8 mouse cellular contexts compared by ENCODE assay signal in the genomic region with DNA sequence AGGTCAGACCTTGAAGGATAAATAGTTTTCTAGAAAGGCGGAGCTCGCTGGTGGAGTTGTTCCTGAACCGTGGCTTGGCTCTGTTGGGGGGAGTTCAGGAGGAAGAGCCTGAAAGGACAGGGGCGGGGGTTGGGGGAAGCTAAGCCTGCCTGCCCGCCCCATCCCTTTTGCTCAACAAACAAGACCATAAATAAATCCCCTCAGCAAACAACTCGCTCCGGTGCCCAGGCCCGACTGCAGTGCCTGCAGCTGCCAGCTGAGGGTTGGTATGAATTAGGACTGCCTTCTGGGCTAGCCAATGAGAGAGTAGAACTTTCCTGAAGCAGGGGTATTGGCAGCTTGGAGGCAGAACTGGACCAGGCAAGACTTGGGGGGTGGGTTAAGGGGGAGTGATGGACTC. TPM values are rescaled to one million over a fixed set of nuclear protein-coding genes. Genes with fewer than 3 reads are reported as not detected.
DNase-seq lines count a peak whose midpoint lies in the region; ATAC-seq and TF ChIP-seq lines count a peak whose summit lies in the region.

No protein-coding gene starts in this region.

- 2% methylated on average over 8 of the region's 8 CpGs for WGBS in forebrain, embryonic 14.5 days
- 1% methylated on average over 8 of the region's 8 CpGs for WGBS in liver, embryonic 15.5 days (ENCODE audit: insufficient replicate concordance)

- intact Hi-C loops in heart, postnatal 10 days (cut with DNase I), result no loop called here

- H3K36me3 ChIP-seq in G1E (replicated peaks), result peaks cover 24% of the 10 kb centered on the region
- H3K36me3 ChIP-seq in forebrain, embryonic 14.5 days (ENCODE audit: control insufficient read depth, insufficient read depth, low read length), result no peaks in the 10 kb centered on the region
- peaks cover 11% of the 10 kb centered on the region for H3K36me3 ChIP-seq in liver, embryonic 15.5 days (replicated peaks)

- H3K4me2 ChIP-seq in forebrain, embryonic 14.5 days (ENCODE audit: low read length), result peak overlapping the region; percentile 92
- peak overlapping the region; percentile 77 for H3K4me2 ChIP-seq in liver, embryonic 15.5 days

- no peak for TF ChIP-seq CTCF in G1E (IDR thresholded peaks at IDR 0.05; ENCODE audit: low read depth, low read length)

- ATAC-seq in G1E (ENCODE audit: extremely low read depth, insufficient number of reproducible peaks, low FRiP score, poor library complexity, severe bottlenecking), result no peak
- ATAC-seq in forebrain, embryonic 14.5 days, result peak; percentile 61; the same call in 1 of the 2 replicates
- peak; percentile 38 for ATAC-seq in liver, embryonic 15.5 days (ENCODE audit: insufficient read depth)
- no peak for ATAC-seq in erythroid progenitor cell, adult 5-6 weeks (replicated peaks; ENCODE audit: low FRiP score, poor library complexity, severe bottlenecking)

- peaks cover 3% of the 10 kb centered on the region; the same call in 1 of the 2 replicates for H3K9me3 ChIP-seq in G1E (replicated peaks)
- no peaks in the 10 kb centered on the region for H3K9me3 ChIP-seq in forebrain, embryonic 14.5 days (replicated peaks; ENCODE audit: control insufficient read depth, low read length)
- H3K9me3 ChIP-seq in liver, embryonic 15.5 days (replicated peaks), result no peaks in the 10 kb centered on the region

- H3K9ac ChIP-seq in forebrain, embryonic 14.5 days (ENCODE audit: low read length), result peak overlapping the region; percentile 68; the same call in 1 of the 2 replicates
- peak overlapping the region; percentile 94 for H3K9ac ChIP-seq in liver, embryonic 15.5 days

- no peaks in the 10 kb centered on the region for H3K27me3 ChIP-seq in G1E (ENCODE audit: insufficient read depth, low read length)
- H3K27me3 ChIP-seq in forebrain, embryonic 14.5 days (replicated peaks; ENCODE audit: control insufficient read depth, insufficient read depth, low read length), result 0 out of 2 replicates have a peak, but pooled peaks cover 5% of the 10 kb centered on the region
- H3K27me3 ChIP-seq in liver, embryonic 15.5 days, result peaks cover 3% of the 10 kb centered on the region; the same call in 1 of the 2 replicates

- peaks cover 71% of the 10 kb centered on the region for H3K4me1 ChIP-seq in G1E (ENCODE audit: insufficient read depth, low read depth, low read length)
- H3K4me1 ChIP-seq in forebrain, embryonic 14.5 days (ENCODE audit: control insufficient read depth, insufficient read depth, low read length), result peaks cover 6% of the 10 kb centered on the region; the same call in 1 of the 2 replicates
- H3K4me1 ChIP-seq in liver, embryonic 15.5 days (replicated peaks), result peaks cover 75% of the 10 kb centered on the region

- DNase-seq in G1E (ENCODE audit: low spot score), result peak; percentile 62
- peak; percentile 66 for DNase-seq in c-Kit-negative CD71-positive TER-119-positive erythroid progenitor cells, embryonic 14.5 days (ENCODE audit: low read depth, low spot score)
- DNase-seq in forebrain, embryonic 14.5 days (ENCODE audit: low spot score), result peak; percentile 70
- peak; percentile 82 to 84 for DNase-seq in heart, postnatal 10 days
- DNase-seq in kidney, postnatal 4 days, result peak; percentile 73 to 83
- peak; percentile 36 for DNase-seq in ovary, postnatal 10 days (ENCODE audit: low spot score)

- no peak overlapping the region for H3K27ac ChIP-seq in forebrain, embryonic 14.5 days (ENCODE audit: low read depth, low read length)
- H3K27ac ChIP-seq in liver, embryonic 15.5 days (replicated peaks), result peak overlapping the region; percentile 95

- peak overlapping the region; percentile 91 for H3K4me3 ChIP-seq in G1E (ENCODE audit: low read depth, low read length)
- H3K4me3 ChIP-seq in forebrain, embryonic 14.5 days (ENCODE audit: low read depth, low read length), result peak overlapping the region; percentile 50
- peak overlapping the region; percentile 86 for H3K4me3 ChIP-seq in liver, embryonic 15.5 days (replicated peaks)

RNA-seq across cellular contexts. Expression of a gene that starts 1.3 kb away (rescaled TPM):
- total RNA-seq in G1E (2014; fragmentation: Nextera tagmentation), result 82.4 and 85.9 TPM in 2 replicates
- 309 and 311 TPM in 2 replicates for total RNA-seq in G1E (2017)
- polyA plus RNA-seq in G1E (2012), result 372 and 448 TPM in 2 replicates
- polyA plus RNA-seq in forebrain, embryonic 14.5 days (2014; fragmentation: Nextera tagmentation; extraction: Ambion mirVana), result 24.3 and 25.7 TPM in 2 replicates
- total RNA-seq in heart, postnatal 10 days (2021), result 100 to 1,000 TPM; 221 to 255 TPM
- 265 and 273 TPM in 2 replicates for polyA plus RNA-seq in liver, embryonic 15.5 days (2015; fragmentation: Nextera tagmentation; extraction: Ambion mirVana)
- total RNA-seq in erythroid progenitor cell, adult 5-6 weeks (2015; ENCODE audit: low replicate concordance), result 5.0 and 10.5 TPM in 2 replicates
- 1.2 and 1.8 TPM in 2 replicates for total RNA-seq in erythroid progenitor cell, adult 5-6 weeks (2017; ENCODE audit: low replicate concordance)

Comparison
In these comparisons a context has a peak if more than half of its experiments do, and no peak if none do; other contexts are left out.
1. ATAC-seq: peak in forebrain, embryonic 14.5 days (single experiment) and liver, embryonic 15.5 days (single experiment); none in G1E (single experiment) and erythroid progenitor cell, adult 5-6 weeks (single experiment).
2. RNA of a gene that starts 1.3 kb away (total RNA-seq): 82.4 to 311 TPM in G1E and 221 to 255 TPM in heart, postnatal 10 days; 1.2 to 10.5 TPM in erythroid progenitor cell, adult 5-6 weeks; every median in the first group is over 4 times any median in the second.
3. Peak in every context shown above with its lines, with median percentiles within 50 percentile points of each other: DNase-seq and H3K4me3 ChIP-seq.